Mouse (Mus musculus): ENCODE measurements around the gene Vmn1r12. TPM values are rescaled to one million over a fixed set of nuclear protein-coding genes. Genes with fewer than 3 reads are reported as not detected.
"Not testable (repeated sequence)": the region's sequence is repeated elsewhere in the genome, so short reads cannot be mapped to it uniquely, and the experiment has no call there.

Vmn1r12 gene
- polyA plus RNA-seq (2014; fragmentation: Nextera tagmentation; extraction: Ambion mirVana) = not detected in 2 replicates

DNA sequence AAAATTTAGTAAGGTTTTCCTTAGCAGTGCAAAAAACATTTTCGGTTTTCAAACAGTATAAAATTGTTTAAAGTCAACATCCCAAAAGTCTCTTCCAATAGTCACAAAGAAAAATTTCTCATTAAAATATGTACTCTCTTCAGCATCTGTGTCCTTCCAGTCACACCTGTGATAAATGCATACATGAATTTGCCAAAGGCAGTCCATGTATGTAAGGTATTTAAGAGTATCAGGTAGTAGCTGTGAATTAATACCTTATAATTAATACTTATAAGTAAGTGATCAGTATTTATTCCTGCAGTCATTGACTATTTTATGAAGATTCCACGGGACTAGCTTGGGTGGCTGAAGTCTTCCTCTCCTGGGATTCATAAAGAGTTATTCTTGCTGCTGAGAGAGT is at the start of gene Vmn1r12:
Gene Vmn1r12, plus strand, starts transcription at position 301 of the 400 bp plus-strand sequence.
- WGBS = 86% methylated on average over 2 of the region's 2 CpGs

GRCm38 (mm10) chr6:57109154-57109553 is 47.6 kb upstream of the Vmn1r12 start, which contains the start of gene Vmn1r10:
TSS of gene Vmn1r10 (plus strand) at chr6:57109454.
- no peaks in the 10 kb centered on the region for H3K4me1 ChIP-seq (replicated peaks; ENCODE audit: control insufficient read depth, insufficient read depth, low read length)
- H3K36me3 ChIP-seq (ENCODE audit: control insufficient read depth, insufficient read depth, low read length) = no peaks in the 10 kb centered on the region
- no peak within 1 kb of the TSS for H3K4me3 ChIP-seq (ENCODE audit: low read depth, low read length)
- no peak within 1 kb of the TSS for H3K4me2 ChIP-seq (ENCODE audit: low read depth, low read length, severe bottlenecking)
- DNase-seq (ENCODE audit: low spot score) (no peak), ATAC-seq (replicated peaks; ENCODE audit: low FRiP score) (no peak)
- H3K27me3 ChIP-seq (ENCODE audit: control insufficient read depth, insufficient read depth, low read length) = no peaks in the 10 kb centered on the region
- no peak within 1 kb of the TSS for H3K27ac ChIP-seq (ENCODE audit: low read depth, low read length)
- no peak within 1 kb of the TSS for H3K9ac ChIP-seq (ENCODE audit: low read length)
- H3K9me3 ChIP-seq (ENCODE audit: control insufficient read depth, low read length) = no peaks in the 10 kb centered on the region
- 86% methylated on average over 3 of the region's 3 CpGs for WGBS

More for the DNA sequence above, at the start of gene Vmn1r12:
- H3K4me2 ChIP-seq (ENCODE audit: low read depth, low read length, severe bottlenecking) = no peak within 1 kb of the TSS
- no peak within 1 kb of the TSS for H3K4me3 ChIP-seq (ENCODE audit: low read depth, low read length)
- no peak within 1 kb of the TSS for H3K9ac ChIP-seq (ENCODE audit: low read length)
- no peak for ATAC-seq (replicated peaks; ENCODE audit: low FRiP score)
- no peaks in the 10 kb centered on the region for H3K9me3 ChIP-seq (ENCODE audit: control insufficient read depth, low read length)
- H3K27me3 ChIP-seq (ENCODE audit: control insufficient read depth, insufficient read depth, low read length) = no peaks in the 10 kb centered on the region
- no peak within 1 kb of the TSS for H3K27ac ChIP-seq (ENCODE audit: low read depth, low read length)
- DNase-seq (ENCODE audit: low spot score) = no peak
- no peaks in the 10 kb centered on the region for H3K4me1 ChIP-seq (replicated peaks; ENCODE audit: control insufficient read depth, insufficient read depth, low read length)
- no peaks in the 10 kb centered on the region for H3K36me3 ChIP-seq (ENCODE audit: control insufficient read depth, insufficient read depth, low read length)

GRCm38 (mm10) chr6:57133155-57133554 is 23.6 kb upstream of the Vmn1r12 start, which contains the start of gene Vmn1r11:
TSS of gene Vmn1r11 (plus strand) at chr6:57133455.
- Histone ChIP-seq H3K4me1 (replicated peaks; ENCODE audit: control insufficient read depth, insufficient read depth, low read length) (no peaks in the 10 kb centered on the region), H3K9ac (ENCODE audit: low read length) (no peak within 1 kb of the TSS), H3K4me3 (ENCODE audit: low read depth, low read length) (no peak within 1 kb of the TSS), H3K27ac (ENCODE audit: low read depth, low read length) (no peak within 1 kb of the TSS), H3K27me3 (ENCODE audit: control insufficient read depth, insufficient read depth, low read length) (no peaks in the 10 kb centered on the region), H3K9me3 (ENCODE audit: control insufficient read depth, low read length) (no peaks in the 10 kb centered on the region), H3K36me3 (ENCODE audit: control insufficient read depth, insufficient read depth, low read length) (no peaks in the 10 kb centered on the region), H3K4me2 (ENCODE audit: low read depth, low read length, severe bottlenecking) (no peak within 1 kb of the TSS)
- no peak for ATAC-seq (replicated peaks; ENCODE audit: low FRiP score)
- no peak for DNase-seq (ENCODE audit: low spot score)
- WGBS = 88% methylated on average over 1 of the region's 1 CpGs

DNA sequence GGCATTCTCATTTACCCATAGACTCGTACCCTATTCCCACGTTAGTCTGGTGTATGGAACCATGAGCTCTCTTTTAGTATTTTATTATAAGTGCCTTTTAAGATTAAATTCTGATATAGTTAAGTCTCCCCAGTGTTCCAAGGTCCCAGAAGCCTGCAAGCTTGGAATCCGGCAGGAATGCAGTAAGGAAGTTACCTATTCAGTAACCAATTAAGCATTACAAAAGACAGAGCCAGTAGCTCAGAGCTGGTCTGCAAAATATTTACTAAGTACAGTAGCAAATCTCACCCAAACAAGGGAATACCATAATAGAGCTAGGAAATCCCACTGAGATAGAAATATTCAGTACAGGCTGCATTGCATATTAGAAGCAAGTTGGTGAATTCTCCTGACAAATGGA is 33.3 kb downstream of the Vmn1r12 start:
- not testable (repeated sequence) for ATAC-seq (replicated peaks; ENCODE audit: low FRiP score); H3K4me1 ChIP-seq (replicated peaks; ENCODE audit: control insufficient read depth, insufficient read depth, low read length); H3K27ac ChIP-seq (ENCODE audit: low read depth, low read length); H3K9me3 ChIP-seq (ENCODE audit: control insufficient read depth, low read length); H3K9ac ChIP-seq (ENCODE audit: low read length); DNase-seq (ENCODE audit: low spot score); H3K4me3 ChIP-seq (ENCODE audit: low read depth, low read length); H3K27me3 ChIP-seq (ENCODE audit: control insufficient read depth, insufficient read depth, low read length); H3K4me2 ChIP-seq (ENCODE audit: low read depth, low read length, severe bottlenecking); H3K36me3 ChIP-seq (ENCODE audit: control insufficient read depth, insufficient read depth, low read length)
- 56% methylated on average over 3 of the region's 3 CpGs for WGBS

DNA sequence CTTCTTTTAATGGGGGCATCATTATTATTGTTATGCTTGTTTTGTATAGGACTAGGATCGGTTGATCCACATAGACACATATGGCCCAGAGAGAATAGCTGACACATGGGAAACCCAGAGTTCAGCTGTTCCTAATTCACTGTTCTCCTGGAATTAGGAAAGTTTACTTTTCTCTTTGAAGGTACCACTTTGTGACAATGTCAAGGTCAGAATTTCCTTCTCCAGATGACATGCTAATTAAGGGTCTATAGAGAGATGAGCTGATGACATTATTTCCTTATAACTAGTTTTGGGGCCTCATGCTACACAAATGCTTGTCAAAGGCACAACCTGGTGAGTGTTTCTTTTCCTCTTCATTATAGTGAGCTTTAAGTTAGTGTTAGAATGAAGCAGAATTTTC is 46.3 kb downstream of the Vmn1r12 start, which contains the start of gene Vmn1r13:
Gene Vmn1r13, plus strand, starts transcription at position 301 of the 400 bp plus-strand sequence.
- WGBS = 89% methylated on average over 1 of the region's 1 CpGs
- H3K4me2 ChIP-seq (ENCODE audit: low read depth, low read length, severe bottlenecking); H3K9me3 ChIP-seq (ENCODE audit: control insufficient read depth, low read length); H3K9ac ChIP-seq (ENCODE audit: low read length); DNase-seq (ENCODE audit: low spot score); H3K27me3 ChIP-seq (ENCODE audit: control insufficient read depth, insufficient read depth, low read length); H3K27ac ChIP-seq (ENCODE audit: low read depth, low read length); H3K4me3 ChIP-seq (ENCODE audit: low read depth, low read length); H3K36me3 ChIP-seq (ENCODE audit: control insufficient read depth, insufficient read depth, low read length); ATAC-seq (replicated peaks; ENCODE audit: low FRiP score); H3K4me1 ChIP-seq (replicated peaks; ENCODE audit: control insufficient read depth, insufficient read depth, low read length): not testable (repeated sequence)

Other genes starting within 250 kb of the Vmn1r12 start
- 67.2 and 75.4 TPM in 2 replicates for gene Nt5c3, start 233.0 kb upstream of the Vmn1r12 start, polyA plus RNA-seq (2014; fragmentation: Nextera tagmentation; extraction: Ambion mirVana)
- gene Vmn1r4, start 232.9 kb upstream of the Vmn1r12 start, polyA plus RNA-seq (2014; fragmentation: Nextera tagmentation; extraction: Ambion mirVana) = 0.27 and 0.68 TPM in 2 replicates
- not detected in 2 replicates for gene Vmn1r5, start 186.6 kb upstream of the Vmn1r12 start, polyA plus RNA-seq (2014; fragmentation: Nextera tagmentation; extraction: Ambion mirVana)
- not detected in 2 replicates for gene Vmn1r6, start 159.7 kb upstream of the Vmn1r12 start, polyA plus RNA-seq (2014; fragmentation: Nextera tagmentation; extraction: Ambion mirVana)
- not detected in 2 replicates for gene Vmn1r7, start 131.6 kb upstream of the Vmn1r12 start, polyA plus RNA-seq (2014; fragmentation: Nextera tagmentation; extraction: Ambion mirVana)
- gene Vmn1r8, start 124.6 kb upstream of the Vmn1r12 start, polyA plus RNA-seq (2014; fragmentation: Nextera tagmentation; extraction: Ambion mirVana) = not detected in 2 replicates
- gene Vmn1r9, start 90.1 kb upstream of the Vmn1r12 start, polyA plus RNA-seq (2014; fragmentation: Nextera tagmentation; extraction: Ambion mirVana) = not detected in 2 replicates
- not detected in 2 replicates for gene Vmn1r10, start 47.5 kb upstream of the Vmn1r12 start, polyA plus RNA-seq (2014; fragmentation: Nextera tagmentation; extraction: Ambion mirVana)
- gene Vmn1r11, start 23.5 kb upstream of the Vmn1r12 start, polyA plus RNA-seq (2014; fragmentation: Nextera tagmentation; extraction: Ambion mirVana) = not detected in 2 replicates
- not detected in 2 replicates for gene Vmn1r13, start 46.4 kb downstream of the Vmn1r12 start, polyA plus RNA-seq (2014; fragmentation: Nextera tagmentation; extraction: Ambion mirVana)
- gene Vmn1r14, start 74.8 kb downstream of the Vmn1r12 start, polyA plus RNA-seq (2014; fragmentation: Nextera tagmentation; extraction: Ambion mirVana) = not detected in 2 replicates
- not detected in 2 replicates for gene Vmn1r15, start 101.0 kb downstream of the Vmn1r12 start, polyA plus RNA-seq (2014; fragmentation: Nextera tagmentation; extraction: Ambion mirVana)
- not detected in 2 replicates for gene Vmn1r16, start 172.6 kb downstream of the Vmn1r12 start, polyA plus RNA-seq (2014; fragmentation: Nextera tagmentation; extraction: Ambion mirVana)
- gene Vmn1r17, start 206.8 kb downstream of the Vmn1r12 start, polyA plus RNA-seq (2014; fragmentation: Nextera tagmentation; extraction: Ambion mirVana) = not detected in 2 replicates
- gene Vmn1r18, start 238.9 kb downstream of the Vmn1r12 start, polyA plus RNA-seq (2014; fragmentation: Nextera tagmentation; extraction: Ambion mirVana) = not detected in 2 replicates
- not detected in 2 replicates for gene Vmn1r19, start 246.9 kb downstream of the Vmn1r12 start, polyA plus RNA-seq (2014; fragmentation: Nextera tagmentation; extraction: Ambion mirVana)